Mouse (Mus musculus) heart, postnatal 14 days (tissue): ENCODE measurements around the gene Lrrc43. TPM values are rescaled to one million over a fixed set of nuclear protein-coding genes. Genes with fewer than 3 reads are reported as not detected.

ENCODE experiments used
- DNase-seq, 2 experiments: peaks; one replicate each; pipeline ENCODE4 v3.0.0; 2021 to 2022
- intact Hi-C: fragments of 180-260 bp; cut with DNase I; formaldehyde crosslinking; loops from one replicate; pipeline ENCODE4 v1.15.1; 2025
- long read RNA-seq, 2 experiments: library from polyadenylated mRNA; stranded (forward); transcript quantifications; one replicate each; pipeline ENCODE4 v2.0.0; 2021
- total RNA-seq, 2 experiments: library from RNA; stranded (reverse); gene quantifications; 2 replicates each; pipeline ENCODE4 v1.2.3; 2021

The Lrrc43 gene
- under 1 TPM in 1 of 2 experiments, not detected in 1; 0.22 TPM for total RNA-seq
- long read RNA-seq, experiment 1 = 0 reads
- long read RNA-seq, experiment 2 = 0 reads

GRCm38 (mm10) chr5:123489112-123489785 lies at the start of gene Lrrc43, which contains the start of gene Il31:
Gene Lrrc43 (plus strand): TSS chr5:123489305.
Gene Il31 (minus strand): TSS chr5:123489489.
- intact Hi-C loops = no loop called here
- no peak for DNase-seq

GRCm38 (mm10) chr5:123439312-123439711 lies 49.8 kb upstream of the Lrrc43 start:
- intact Hi-C loops = loop anchor here (5.0 kb wide), 2 partner anchors 152 to 187 kb away; partner anchors contain the start of gene Wdr66
- DNase-seq = no peak

GRCm38 (mm10) chr5:123439941-123440340 lies 49.2 kb upstream of the Lrrc43 start:
- DNase-seq = peak; percentile 30 to 40
- intact Hi-C loops = loop anchor here (5.0 kb wide), 3 partner anchors 153 to 188 kb away; partner anchors contain the start of gene Wdr66

GRCm38 (mm10) chr5:123440664-123441063 lies 48.4 kb upstream of the Lrrc43 start:
- no peak for DNase-seq
- intact Hi-C loops = loop anchor here (5.0 kb wide), 1 partner anchor 172 kb away; no protein-coding TSS in a partner anchor

- DNase-seq = no peak
- intact Hi-C loops = loop anchor here (5.0 kb wide), 1 partner anchor 170 kb away; no protein-coding TSS in a partner anchor
Measured at GRCm38 (mm10) chr5:123442283-123442682, 46.8 kb upstream of the Lrrc43 start.

GRCm38 (mm10) chr5:123444069-123444468 lies 45.0 kb upstream of the Lrrc43 start:
- intact Hi-C loops = loop anchor here (1.0 to 5.0 kb wide), 2 partner anchors 55 to 168 kb away; no protein-coding TSS in a partner anchor
- DNase-seq = peak; percentile 72 to 83

- DNase-seq = no peak
- intact Hi-C loops = loop anchor here (1.0 to 5.0 kb wide), 2 partner anchors 54 to 167 kb away; no protein-coding TSS in a partner anchor
Measured at GRCm38 (mm10) chr5:123444849-123445334, 44.2 kb upstream of the Lrrc43 start.

- no peak for DNase-seq
- intact Hi-C loops = no loop called here
Measured at GRCm38 (mm10) chr5:123451886-123452285, 37.2 kb upstream of the Lrrc43 start.

GRCm38 (mm10) chr5:123461420-123461819 lies 27.7 kb upstream of the Lrrc43 start:
- no peak for DNase-seq
- intact Hi-C loops = no loop called here

GRCm38 (mm10) chr5:123464638-123465037 lies 24.5 kb upstream of the Lrrc43 start:
- intact Hi-C loops = no loop called here
- no peak for DNase-seq

- DNase-seq = no peak
- intact Hi-C loops = no loop called here
Measured at GRCm38 (mm10) chr5:123470784-123471400, 18.2 kb upstream of the Lrrc43 start.

GRCm38 (mm10) chr5:123473817-123474216 lies 15.3 kb upstream of the Lrrc43 start:
- DNase-seq = no peak
- intact Hi-C loops = no loop called here

GRCm38 (mm10) chr5:123487659-123488395 lies 1.3 kb upstream of the Lrrc43 start:
- intact Hi-C loops = no loop called here
- no peak for DNase-seq

GRCm38 (mm10) chr5:123489935-123490334 lies 830 bp downstream of the Lrrc43 start:
- intact Hi-C loops = no loop called here
- peak; percentile 50 to 58 for DNase-seq

- DNase-seq = peak in 1 of 2 experiments; percentile 38
Measured at GRCm38 (mm10) chr5:123499717-123500116, 10.6 kb downstream of the Lrrc43 start.

GRCm38 (mm10) chr5:123501973-123502372 lies 12.9 kb downstream of the Lrrc43 start:
- intact Hi-C loops = loop anchor here (10.0 kb wide), 1 partner anchor 227 kb away; no protein-coding TSS in a partner anchor
- no peak for DNase-seq

More at GRCm38 (mm10) chr5:123499717-123500116, 10.6 kb downstream of the Lrrc43 start:
- intact Hi-C loops = loop anchor here (1.0 to 10.0 kb wide), 3 partner anchors 55 to 225 kb away; no protein-coding TSS in a partner anchor

GRCm38 (mm10) chr5:123507936-123508723 lies 19.0 kb downstream of the Lrrc43 start:
- DNase-seq = peak; percentile 76 to 84
- intact Hi-C loops = loop anchor here (10.0 kb wide), 1 partner anchor 233 kb away; no protein-coding TSS in a partner anchor

GRCm38 (mm10) chr5:123508921-123509320 lies 19.8 kb downstream of the Lrrc43 start:
- DNase-seq = no peak
- intact Hi-C loops = loop anchor here (10.0 kb wide), 1 partner anchor 234 kb away; no protein-coding TSS in a partner anchor

- intact Hi-C loops = no loop called here
Measured at GRCm38 (mm10) chr5:123510160-123510559, 21.1 kb downstream of the Lrrc43 start, which contains the start of gene B3gnt4. Gene B3gnt4 (plus strand): TSS chr5:123510460.

More at GRCm38 (mm10) chr5:123510160-123510559, 21.1 kb downstream of the Lrrc43 start, which contains the start of gene B3gnt4:
- no peak for DNase-seq
